Mouse (Mus musculus) cerebellum, adult (tissue): ENCODE measurements around the gene Invs.

Source experiments
- ATAC-seq: cut with Nextera tagmentation; 2 replicates; pipeline ENCODE4 v1.9.2; 2017; ENCODE audit warnings: mild to moderate bottlenecking, moderate library complexity, mixed read lengths; ENCODE audit not compliant: insufficient number of reproducible peaks, low FRiP score, low TSS enrichment

The Invs gene

DNA sequence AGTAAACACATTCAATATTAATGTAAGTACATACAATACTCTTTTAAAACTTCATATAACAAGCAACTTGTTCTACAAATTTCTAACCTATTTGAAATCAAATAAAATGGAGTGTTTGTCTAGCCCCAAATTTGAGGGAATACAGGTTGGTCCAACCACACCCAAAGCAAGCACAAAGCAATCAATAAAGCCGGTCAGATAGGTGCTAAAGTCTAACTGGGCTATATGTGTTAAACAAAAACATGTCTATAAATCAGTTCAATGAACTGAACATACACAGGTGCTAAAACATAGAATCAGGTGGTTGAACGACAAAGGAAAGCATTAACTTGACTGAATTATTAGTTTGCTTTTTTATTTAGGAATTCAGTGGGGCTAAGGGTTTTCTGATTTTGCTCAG, 148.5 kb downstream of the Invs start:
- no peak for ATAC-seq

DNA sequence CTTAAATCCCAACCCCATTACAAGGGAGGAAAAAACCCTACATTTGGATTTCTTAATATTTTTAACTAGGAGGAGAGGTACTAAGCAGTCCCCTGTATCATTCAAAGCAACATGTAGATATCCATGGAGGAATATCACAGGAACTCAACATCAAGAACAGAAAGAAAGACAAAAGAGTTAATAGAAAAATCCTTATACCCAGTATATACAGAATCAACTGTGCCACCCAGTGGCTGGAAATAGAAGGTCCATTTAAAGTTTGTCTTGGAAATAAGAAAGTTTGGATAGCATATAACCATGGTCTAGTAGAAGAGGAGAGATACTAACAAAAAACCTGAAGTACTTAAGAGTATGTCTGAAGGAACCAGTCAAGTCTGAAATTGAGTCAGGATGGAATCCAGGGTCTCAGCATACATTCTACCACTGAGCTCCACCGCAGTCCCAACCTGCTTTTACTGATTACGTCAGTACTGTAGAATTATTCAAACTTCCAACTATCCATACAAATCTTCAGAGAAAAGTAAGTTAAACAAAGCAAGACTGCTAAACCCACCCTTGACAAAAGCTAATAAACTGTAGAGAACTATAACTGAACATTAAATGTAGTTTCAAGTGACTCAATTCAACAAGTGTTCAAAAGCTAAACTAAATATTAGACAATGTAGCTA, 174.7 kb downstream of the Invs start:
- no peak for ATAC-seq

GRCm38 (mm10) chr4:48458436-48458835, 178.9 kb downstream of the Invs start:
- ATAC-seq, result no peak

- no peak for ATAC-seq
Measured at GRCm38 (mm10) chr4:48461060-48461459, 181.5 kb downstream of the Invs start.

DNA sequence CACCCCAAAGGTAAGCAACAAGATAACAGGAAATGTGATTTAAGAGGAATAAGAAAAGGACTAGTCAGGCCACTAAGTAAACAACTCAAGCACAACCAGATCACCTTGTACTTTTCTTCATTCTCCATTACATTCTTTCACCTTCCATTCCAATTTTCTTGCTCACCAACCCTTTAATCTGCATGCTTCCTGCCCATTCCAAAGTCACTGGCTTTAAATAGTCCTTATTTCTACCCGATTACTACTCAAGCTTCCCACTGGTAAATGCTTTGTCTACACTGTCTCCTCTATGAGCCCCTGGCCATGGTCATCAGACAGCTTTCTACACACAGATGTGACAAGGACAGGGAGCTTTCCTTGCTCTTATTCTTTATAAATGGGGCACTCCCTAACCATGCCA, 191.4 kb downstream of the Invs start:
- no peak for ATAC-seq

- ATAC-seq, result 0 out of 2 replicates have a peak, but pooled peaks have one; percentile 16
Measured at GRCm38 (mm10) chr4:48472052-48472791, 192.7 kb downstream of the Invs start.

DNA sequence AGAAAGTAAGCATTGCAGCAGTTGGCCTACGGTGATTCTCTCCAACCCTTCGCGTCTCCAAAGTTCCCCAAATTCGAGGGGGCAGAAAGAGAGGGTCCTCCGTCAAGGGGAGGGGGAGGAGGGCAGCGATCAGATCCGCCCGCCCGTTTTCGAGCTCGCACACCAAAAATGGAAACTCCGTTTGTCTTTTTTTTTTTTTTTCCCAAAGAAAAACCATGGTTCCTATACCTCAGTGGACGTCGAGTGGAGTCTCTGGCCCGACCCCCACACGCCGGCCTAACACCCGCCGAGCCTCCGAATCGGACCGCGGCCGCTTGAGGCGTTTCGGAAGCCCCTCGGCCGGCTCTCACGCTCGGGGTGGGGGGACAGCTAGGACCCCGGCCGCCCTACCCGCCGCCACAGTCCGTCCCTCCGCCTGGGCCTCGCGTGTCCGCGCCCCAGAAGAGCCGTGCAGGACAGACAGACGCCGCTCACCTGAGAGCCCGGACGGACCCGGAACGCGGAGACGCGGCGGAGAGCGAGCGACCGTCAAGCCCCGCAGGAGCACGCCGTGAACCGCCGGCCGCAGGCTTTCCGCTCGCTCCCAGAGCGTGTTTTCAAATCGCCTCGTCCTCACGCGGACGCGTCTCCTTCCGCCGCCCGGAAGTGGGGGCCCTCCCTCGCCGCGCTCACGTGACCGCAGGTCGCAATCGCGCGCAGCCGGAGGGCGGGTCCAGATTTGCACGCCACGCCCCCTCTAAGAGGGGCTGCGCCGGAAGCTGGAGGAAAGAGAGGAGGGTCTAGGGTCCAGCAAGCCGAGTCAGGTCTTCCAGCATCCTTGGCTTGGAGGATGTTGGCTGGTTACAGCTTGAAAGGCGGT, 193.5 kb downstream of the Invs start, which contains the start of gene Tex10:
Tex10 (minus strand) TSS at position 668 of the 859 bp plus-strand sequence.
- peak; percentile 80 for ATAC-seq

DNA sequence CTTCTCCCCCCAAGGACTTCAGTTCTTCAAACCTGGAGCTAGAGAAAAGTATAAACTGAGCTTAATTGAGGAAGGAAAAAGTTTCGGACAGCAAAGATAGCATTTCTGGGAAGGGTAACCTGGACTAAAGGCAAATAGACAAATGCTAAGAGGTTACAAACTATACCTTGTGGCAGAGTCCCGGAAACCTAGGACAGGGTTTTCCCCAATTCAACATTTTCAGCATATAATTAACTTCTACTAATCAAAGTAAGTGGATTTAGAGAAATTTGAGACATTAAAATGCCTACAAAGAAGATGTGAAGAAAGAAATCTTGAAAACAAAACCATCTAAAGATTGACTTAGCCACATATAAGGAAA, 194.1 kb downstream of the Invs start:
- ATAC-seq, result no peak

DNA sequence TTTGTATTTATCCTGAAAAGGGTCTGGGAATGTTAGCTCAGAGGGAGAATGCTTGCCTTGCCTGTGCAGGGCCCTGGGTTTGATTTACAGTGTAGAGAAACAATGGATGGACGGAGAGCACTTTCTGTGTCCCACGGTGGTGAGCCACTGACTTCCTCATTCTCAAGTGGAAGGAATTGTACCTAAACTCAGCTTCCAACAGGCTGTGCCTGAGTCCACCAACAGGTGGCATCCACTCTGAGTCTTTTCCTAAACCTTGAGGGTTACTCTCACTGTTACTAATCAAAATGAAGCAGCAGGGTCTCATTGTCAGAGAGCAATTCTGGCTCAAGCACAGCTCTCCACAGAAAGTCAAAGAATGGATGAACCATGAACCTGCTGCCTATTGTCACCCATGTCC, 201.7 kb downstream of the Invs start:
- no peak for ATAC-seq
